Mouse (Mus musculus) thymus, postnatal 10 days (tissue): ENCODE results near the gene Cnnm2.

Experiments
- DNase-seq, 2 experiments: peaks; one replicate each; pipeline ENCODE4 v3.0.0; 2021; ENCODE audit warnings: low spot score in 2 of 2

Cnnm2 gene

GRCm38 (mm10) chr19:46886826-46887225, 125.4 kb downstream of the Cnnm2 start:
- no peak for DNase-seq

GRCm38 (mm10) chr19:46887811-46888527, 126.6 kb downstream of the Cnnm2 start:
- DNase-seq, result peak; percentile 66 to 72

- no peak for DNase-seq
Measured at GRCm38 (mm10) chr19:46889666-46890065, 128.3 kb downstream of the Cnnm2 start.

- DNase-seq, result no peak
Measured at GRCm38 (mm10) chr19:46890657-46891056, 129.3 kb downstream of the Cnnm2 start.

GRCm38 (mm10) chr19:46892856-46893255, 131.5 kb downstream of the Cnnm2 start:
- DNase-seq, result no peak

- no peak for DNase-seq
Measured at GRCm38 (mm10) chr19:46893484-46893883, 132.1 kb downstream of the Cnnm2 start.

GRCm38 (mm10) chr19:46897135-46897534, 135.7 kb downstream of the Cnnm2 start:
- DNase-seq, result no peak

GRCm38 (mm10) chr19:46898222-46898621, 136.8 kb downstream of the Cnnm2 start:
- no peak for DNase-seq

- DNase-seq, result no peak
Measured at GRCm38 (mm10) chr19:46899306-46899705, 137.9 kb downstream of the Cnnm2 start.

GRCm38 (mm10) chr19:46899871-46900270, 138.5 kb downstream of the Cnnm2 start:
- no peak for DNase-seq

GRCm38 (mm10) chr19:46900786-46901185, 139.4 kb downstream of the Cnnm2 start:
- no peak for DNase-seq

- no peak for DNase-seq
Measured at GRCm38 (mm10) chr19:46901323-46901722, 139.9 kb downstream of the Cnnm2 start.

- no peak for DNase-seq
Measured at GRCm38 (mm10) chr19:46903379-46903778, 142.0 kb downstream of the Cnnm2 start.

GRCm38 (mm10) chr19:46904907-46905306, 143.5 kb downstream of the Cnnm2 start:
- no peak for DNase-seq

- no peak for DNase-seq
Measured at GRCm38 (mm10) chr19:46905383-46905782, 144.0 kb downstream of the Cnnm2 start.

- DNase-seq, result no peak
Measured at GRCm38 (mm10) chr19:46905971-46906370, 144.6 kb downstream of the Cnnm2 start.

- DNase-seq, result no peak
Measured at GRCm38 (mm10) chr19:46908207-46908606, 146.8 kb downstream of the Cnnm2 start.

- no peak for DNase-seq
Measured at GRCm38 (mm10) chr19:46908977-46909376, 147.6 kb downstream of the Cnnm2 start.

- DNase-seq, result no peak
Measured at GRCm38 (mm10) chr19:46911492-46911891, 150.1 kb downstream of the Cnnm2 start.

GRCm38 (mm10) chr19:46913626-46914025, 152.2 kb downstream of the Cnnm2 start:
- DNase-seq, result no peak

- no peak for DNase-seq
Measured at GRCm38 (mm10) chr19:46915406-46916080, 154.1 kb downstream of the Cnnm2 start.

GRCm38 (mm10) chr19:46920571-46920970, 159.2 kb downstream of the Cnnm2 start:
- no peak for DNase-seq

- peak; percentile 18 to 26 for DNase-seq
Measured at GRCm38 (mm10) chr19:46926357-46926756, 165.0 kb downstream of the Cnnm2 start.
